Mouse (Mus musculus): Measurements from ENCODE around the gene Slc38a3. TPM values are rescaled to one million over a fixed set of nuclear protein-coding genes. Genes with fewer than 3 reads are reported as not detected.

Gene Slc38a3
- total and polyA plus RNA-seq, 2 experiments from 2014 or later, result 4.0 to 16.9 TPM

- Histone ChIP-seq H3K27me3 (ENCODE audit: control insufficient read depth, insufficient read depth, low read length) (no peaks in the 10 kb centered on the region), H3K9ac (replicated peaks; ENCODE audit: low read depth, low read length) (peak overlapping the region; percentile 25; the same call in 1 of the 2 replicates), H3K4me2 (ENCODE audit: low read depth, low read length) (peak overlapping the region; percentile 40), H3K9me3 (replicated peaks; ENCODE audit: control insufficient read depth, low read length) (no peaks in the 10 kb centered on the region), H3K4me3 (ENCODE audit: low read depth, low read length) (no peak overlapping the region), H3K27ac (ENCODE audit: low read depth) (peak overlapping the region; percentile 94), H3K4me1 (ENCODE audit: control insufficient read depth, insufficient read depth) (peaks cover 57% of the 10 kb centered on the region), H3K36me3 (replicated peaks; ENCODE audit: control insufficient read depth, insufficient read depth, low read length) (peaks cover 6% of the 10 kb centered on the region)
- ATAC-seq (ENCODE audit: insufficient read depth, low read depth), result no peak
- TF ChIP-seq CTCF (IDR thresholded peaks at IDR 0.05; ENCODE audit: low read depth) (no peak), EP300 (IDR thresholded peaks at IDR 0.05; ENCODE audit: low read depth) (no peak)
- 15% methylated on average over 4 of the region's 4 CpGs for WGBS
- no peak for DNase-seq (ENCODE audit: low spot score)
Measured at GRCm38 (mm10) chr9:107630576-107630975, 38.8 kb downstream of the Slc38a3 start.

GRCm38 (mm10) chr9:107629901-107630425 is 39.4 kb downstream of the Slc38a3 start:
- peak overlapping the region; percentile 94 for H3K27ac ChIP-seq (ENCODE audit: low read depth)
- ATAC-seq (ENCODE audit: insufficient read depth, low read depth), result no peak
- WGBS, result 32% methylated on average over 14 of the region's 14 CpGs
- H3K4me1 ChIP-seq (ENCODE audit: control insufficient read depth, insufficient read depth), result peaks cover 61% of the 10 kb centered on the region
- H3K9me3 ChIP-seq (replicated peaks; ENCODE audit: control insufficient read depth, low read length), result no peaks in the 10 kb centered on the region
- H3K4me3 ChIP-seq (ENCODE audit: low read depth, low read length), result no peak overlapping the region
- H3K36me3 ChIP-seq (replicated peaks; ENCODE audit: control insufficient read depth, insufficient read depth, low read length), result peaks cover 11% of the 10 kb centered on the region
- no peak for DNase-seq (ENCODE audit: low spot score)
- H3K9ac ChIP-seq (replicated peaks; ENCODE audit: low read depth, low read length), result peak overlapping the region; percentile 25; the same call in 1 of the 2 replicates
- TF ChIP-seq EP300 (IDR thresholded peaks at IDR 0.05; ENCODE audit: low read depth), result no peak
- TF ChIP-seq CTCF (IDR thresholded peaks at IDR 0.05; ENCODE audit: low read depth), result no peak
- no peaks in the 10 kb centered on the region for H3K27me3 ChIP-seq (ENCODE audit: control insufficient read depth, insufficient read depth, low read length)
- peak overlapping the region; percentile 40 for H3K4me2 ChIP-seq (ENCODE audit: low read depth, low read length)

DNA sequence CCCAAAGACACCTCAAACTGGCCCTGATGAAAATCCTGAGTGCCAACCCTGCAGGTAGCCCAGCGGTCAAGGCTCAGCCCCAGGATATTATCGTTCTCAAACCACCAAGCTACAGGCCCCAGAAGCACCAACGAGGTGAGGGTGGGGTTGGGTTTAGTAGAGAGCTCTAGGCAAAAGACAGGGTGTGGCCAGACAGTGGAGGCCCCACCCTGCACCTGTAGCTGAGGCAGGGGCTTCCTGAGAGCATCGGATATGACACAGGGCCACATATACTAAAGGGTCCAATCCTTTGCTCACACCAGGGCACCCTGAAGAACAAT is 40.0 kb downstream of the Slc38a3 start:
- DNase-seq (ENCODE audit: low spot score) (no peak), ATAC-seq (ENCODE audit: insufficient read depth, low read depth) (no peak)
- Histone ChIP-seq H3K4me1 (ENCODE audit: control insufficient read depth, insufficient read depth) (peaks cover 66% of the 10 kb centered on the region), H3K36me3 (replicated peaks; ENCODE audit: control insufficient read depth, insufficient read depth, low read length) (peaks cover 14% of the 10 kb centered on the region), H3K9ac (replicated peaks; ENCODE audit: low read depth, low read length) (no peak overlapping the region; the same call in 1 of the 2 replicates), H3K4me2 (ENCODE audit: low read depth, low read length) (peak overlapping the region; percentile 40), H3K9me3 (replicated peaks; ENCODE audit: control insufficient read depth, low read length) (no peaks in the 10 kb centered on the region), H3K27ac (ENCODE audit: low read depth) (peak overlapping the region; percentile 94), H3K27me3 (ENCODE audit: control insufficient read depth, insufficient read depth, low read length) (no peaks in the 10 kb centered on the region), H3K4me3 (ENCODE audit: low read depth, low read length) (no peak overlapping the region)
- TF ChIP-seq CTCF (IDR thresholded peaks at IDR 0.05; ENCODE audit: low read depth), result no peak
- no peak for TF ChIP-seq EP300 (IDR thresholded peaks at IDR 0.05; ENCODE audit: low read depth)
- WGBS, result 35% methylated on average over 4 of the region's 4 CpGs

GRCm38 (mm10) chr9:107628721-107629410 is 40.5 kb downstream of the Slc38a3 start:
- Histone ChIP-seq H3K9ac (replicated peaks; ENCODE audit: low read depth, low read length) (peak overlapping the region; percentile 2; the same call in 1 of the 2 replicates), H3K27me3 (ENCODE audit: control insufficient read depth, insufficient read depth, low read length) (no peaks in the 10 kb centered on the region), H3K9me3 (replicated peaks; ENCODE audit: control insufficient read depth, low read length) (no peaks in the 10 kb centered on the region), H3K4me1 (ENCODE audit: control insufficient read depth, insufficient read depth) (peaks cover 71% of the 10 kb centered on the region), H3K4me2 (ENCODE audit: low read depth, low read length) (peak overlapping the region; percentile 40), H3K27ac (ENCODE audit: low read depth) (peak overlapping the region; percentile 94), H3K36me3 (replicated peaks; ENCODE audit: control insufficient read depth, insufficient read depth, low read length) (peaks cover 14% of the 10 kb centered on the region), H3K4me3 (ENCODE audit: low read depth, low read length) (0 out of 2 replicates have a peak overlapping the region, but pooled peaks have one; percentile 1)
- TF ChIP-seq EP300 (IDR thresholded peaks at IDR 0.05; ENCODE audit: low read depth) (peak; percentile 43; the same call in 1 of the 2 replicates), CTCF (IDR thresholded peaks at IDR 0.05; ENCODE audit: low read depth) (no peak)
- peak; percentile 21 for ATAC-seq (ENCODE audit: insufficient read depth, low read depth)
- WGBS, result 49% methylated on average over 15 of the region's 15 CpGs
- peak; percentile 76 for DNase-seq (ENCODE audit: low spot score)

DNA sequence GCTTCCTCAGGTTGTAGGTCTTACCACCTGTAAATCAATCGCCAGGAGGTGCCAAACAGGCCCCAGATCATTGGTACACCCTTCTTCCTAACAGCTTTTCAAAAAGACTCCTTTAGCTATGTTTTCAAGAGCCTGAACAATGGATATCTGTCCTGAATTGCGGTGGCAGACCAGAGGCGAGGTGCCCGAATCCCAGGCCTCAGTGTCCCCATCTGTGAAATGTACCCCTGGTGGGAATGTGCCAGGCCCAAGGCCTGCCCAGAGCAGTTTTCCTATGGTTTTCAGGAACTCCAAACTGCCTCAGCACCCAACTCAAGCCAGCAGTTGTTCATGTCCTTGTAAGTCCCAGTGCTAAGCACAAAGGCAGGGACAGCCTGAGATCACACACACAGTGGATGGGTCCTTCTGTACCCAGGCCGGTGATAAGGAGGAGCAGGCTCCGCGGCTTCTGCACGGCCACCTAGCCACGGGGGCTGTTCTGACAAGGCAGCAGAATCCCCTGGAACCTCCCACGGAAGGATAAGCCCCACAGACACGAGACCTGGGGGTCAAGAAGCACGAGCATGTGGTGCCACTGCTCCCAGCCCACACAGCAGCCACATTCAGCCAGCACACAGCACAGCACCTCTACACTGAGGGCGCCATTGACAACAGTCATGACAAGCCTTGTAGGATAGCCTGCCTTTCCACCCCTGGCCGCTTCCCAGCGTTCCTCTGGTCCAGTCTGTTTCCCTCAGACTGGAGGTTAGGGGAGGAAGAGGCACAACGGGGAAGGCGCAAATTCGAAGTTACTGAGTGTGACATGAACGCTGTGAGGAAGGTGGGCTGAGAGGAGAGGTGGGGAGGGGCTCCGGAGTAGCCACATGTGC is 41.7 kb downstream of the Slc38a3 start:
- DNase-seq (ENCODE audit: low spot score) (no peak), ATAC-seq (ENCODE audit: insufficient read depth, low read depth) (no peak)
- H3K4me2 ChIP-seq (ENCODE audit: low read depth, low read length), result peak overlapping the region; percentile 51
- H3K27me3 ChIP-seq (ENCODE audit: control insufficient read depth, insufficient read depth, low read length), result no peaks in the 10 kb centered on the region
- 22% methylated on average over 20 of the region's 20 CpGs for WGBS
- no peak for TF ChIP-seq EP300 (IDR thresholded peaks at IDR 0.05; ENCODE audit: low read depth)
- no peak for TF ChIP-seq CTCF (IDR thresholded peaks at IDR 0.05; ENCODE audit: low read depth)
- H3K36me3 ChIP-seq (replicated peaks; ENCODE audit: control insufficient read depth, insufficient read depth, low read length), result peaks cover 17% of the 10 kb centered on the region
- H3K9me3 ChIP-seq (replicated peaks; ENCODE audit: control insufficient read depth, low read length), result no peaks in the 10 kb centered on the region
- H3K4me3 ChIP-seq (ENCODE audit: low read depth, low read length), result no peak overlapping the region
- H3K27ac ChIP-seq (ENCODE audit: low read depth), result peak overlapping the region; percentile 94
- H3K9ac ChIP-seq (replicated peaks; ENCODE audit: low read depth, low read length), result peak overlapping the region; percentile 2
- H3K4me1 ChIP-seq (ENCODE audit: control insufficient read depth, insufficient read depth), result peaks cover 73% of the 10 kb centered on the region

Data from heart, postnatal 0 days (tissue).